11 mouse cellular contexts compared by ENCODE assay signal in the genomic region with DNA sequence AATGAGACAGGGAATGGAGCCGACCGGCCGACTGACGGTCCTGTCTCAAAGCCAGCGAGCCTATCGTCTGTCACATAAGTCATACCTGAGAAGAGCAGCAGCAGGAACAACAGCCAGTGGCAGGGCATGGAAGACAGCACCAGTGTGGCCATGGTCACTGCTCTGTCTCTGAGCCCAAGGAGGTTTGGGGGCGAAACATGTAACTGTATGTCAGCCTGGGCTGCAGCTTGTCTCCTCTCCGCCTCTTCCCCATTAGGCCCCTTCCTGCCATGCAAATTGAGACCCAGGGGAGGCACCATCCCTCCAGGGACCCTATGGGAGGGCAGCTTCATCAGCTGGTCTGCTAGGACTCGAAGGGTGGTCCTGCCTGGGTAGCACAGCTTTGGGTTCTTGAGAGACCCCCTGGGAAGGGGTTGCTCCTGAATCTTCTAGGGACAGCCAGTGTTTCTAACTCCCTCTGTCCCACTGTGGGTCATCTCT. TPM values are rescaled to one million over a fixed set of nuclear protein-coding genes. Genes with fewer than 3 reads are reported as not detected.
DNase-seq lines count a peak whose midpoint lies in the region; TF ChIP-seq lines count a peak whose summit lies in the region.
"Had no signal": no experiment of that assay in that cellular context is flagged by ENCODE, and none has a peak within 500 bp of the region (broad histone marks: within the 10 kb centered on the region; RNA-seq: fewer than 3 reads in every experiment).

Cd79b (minus strand) TSS at position 430 of the 480 bp plus-strand sequence.

- H3K4me1 ChIP-seq in thymus, adult 2 months (replicated peaks; ENCODE audit: control insufficient read depth, insufficient read depth, low read length), result peaks cover 49% of the 10 kb centered on the region

- peak within 1 kb of the TSS; percentile 62 for H3K4me3 ChIP-seq in thymus, adult 2 months (ENCODE audit: control insufficient read depth, insufficient read depth, low read length)
- H3K4me3 ChIP-seq: heart, embryonic 13.5 days; limb, embryonic 15.5 days had no signal

- TF ChIP-seq CTCF in thymus, adult 2 months (IDR thresholded peaks at IDR 0.05; ENCODE audit: borderline replicate concordance, control insufficient read depth, extremely low read depth, insufficient read depth, low read length, poor library complexity), result no peak

- 18% methylated on average over 9 of the region's 9 CpGs for WGBS in thymus, adult 2 months

- no peaks in the 10 kb centered on the region for H3K36me3 ChIP-seq in thymus, adult 2 months (ENCODE audit: control insufficient read depth, insufficient read depth, low read length)
- H3K36me3 ChIP-seq: heart, embryonic 13.5 days; limb, embryonic 15.5 days had no signal

- peak within 1 kb of the TSS; percentile 27; the same call in 1 of the 2 replicates for H3K27ac ChIP-seq in thymus, adult 2 months (ENCODE audit: control insufficient read depth, insufficient read depth, low read length)
- H3K27ac ChIP-seq: heart, embryonic 13.5 days; limb, embryonic 15.5 days had no signal

- no peak for TF ChIP-seq POLR2A in thymus, adult 2 months (IDR thresholded peaks at IDR 0.05; ENCODE audit: control insufficient read depth, extremely low read depth, insufficient read depth, low read length, poor library complexity)

- no peak for DNase-seq in adrenal gland, postnatal 10 days
- no peak for DNase-seq in adrenal gland, postnatal 14 days
- no peak for DNase-seq in thymus, adult 2 months
- DNase-seq in thymus, postnatal 10 days (ENCODE audit: low spot score in 2 of 2), result no peak
- DNase-seq in lung, postnatal 4 days, result peak; percentile 36 to 53
- DNase-seq in Muller cell, postnatal 12 days (ENCODE audit: inconsistent ontology term), result no peak
- DNase-seq in cerebellum, adult 9-11 months, result no peak
- DNase-seq in T-cell, adult 2 months (ENCODE audit: low spot score), result no peak
- DNase-seq: cerebellum, adult 9-10 months had no signal

- no peaks in the 10 kb centered on the region for H3K27me3 ChIP-seq in thymus, adult 2 months (ENCODE audit: control insufficient read depth, insufficient read depth, low read length)
- H3K27me3 ChIP-seq: limb, embryonic 15.5 days had no signal

RNA-seq across cellular contexts. Expression of gene Cd79b, which starts in this region (rescaled TPM):
- 10 to 100 TPM; 10.9 to 11.6 TPM for total RNA-seq in adrenal gland, postnatal 10 days (2021)
- 5.5 and 33.1 TPM in 2 replicates for total RNA-seq in adrenal gland, postnatal 14 days (2021)
- 33.2 and 39.6 TPM in 2 replicates for polyA plus RNA-seq in thymus, adult 2 months (2012; rRNA removed)

Comparison
In these comparisons a context has a peak if more than half of its experiments do, and no peak if none do; other contexts are left out.
1. DNase-seq: peak in lung, postnatal 4 days (2 of 2); none in adrenal gland, postnatal 10 days (single experiment), adrenal gland, postnatal 14 days (single experiment), thymus, adult 2 months (single experiment), thymus, postnatal 10 days (0 of 2), Muller cell, postnatal 12 days (single experiment), cerebellum, adult 9-11 months (single experiment) and T-cell, adult 2 months (single experiment).